Mouse (Mus musculus) hindbrain, embryonic 16.5 days (tissue): ENCODE results near the gene Capn7. TPM values are rescaled to one million over a fixed set of nuclear protein-coding genes. Genes with fewer than 3 reads are reported as not detected.

ENCODE experiments used
- ATAC-seq: fragments of 200-750 bp; cut with Nextera tagmentation; 2 replicates; pipeline ENCODE4 v1.8.0; 2017; ENCODE audit warnings: moderate TSS enrichment, moderate library complexity
- H3K27ac ChIP-seq: fragments of 300-500 bp; sonication (generic); 2 replicates; pipeline ENCODE4 v1.5.1; 2014; ENCODE audit warnings: low read depth, mild to moderate bottlenecking, control low read depth, low read length, moderate library complexity
- H3K27me3 ChIP-seq: fragments of 300-500 bp; sonication (generic); replicated peaks from 2 replicates; pipeline ENCODE4 v1.6.1; 2014; ENCODE audit warnings: low read length; ENCODE audit not compliant: control insufficient read depth, insufficient read depth
- H3K36me3 ChIP-seq: fragments of 300-500 bp; sonication (generic); 2 replicates; pipeline ENCODE4 v1.6.1; 2014; ENCODE audit warnings: mild to moderate bottlenecking, low read length, moderate library complexity, mixed read lengths; ENCODE audit not compliant: control insufficient read depth, insufficient read depth
- H3K4me1 ChIP-seq: fragments of 300-500 bp; sonication (generic); 2 replicates; pipeline ENCODE4 v1.6.1; 2014; ENCODE audit warnings: low read depth, low read length; ENCODE audit not compliant: control insufficient read depth, insufficient read depth
- H3K4me2 ChIP-seq: fragments of 300-500 bp; sonication (generic); 2 replicates; pipeline ENCODE4 v1.6.1; 2014; ENCODE audit warnings: mild to moderate bottlenecking, low read length, control low read depth, moderate library complexity
- H3K4me3 ChIP-seq: fragments of 300-500 bp; sonication (generic); 2 replicates; pipeline ENCODE4 v1.5.1; 2014; ENCODE audit warnings: mild to moderate bottlenecking, low read length, control low read depth, moderate library complexity
- H3K9ac ChIP-seq: fragments of 300-500 bp; sonication (generic); 2 replicates; pipeline ENCODE4 v1.6.1; 2014; ENCODE audit warnings: low read depth, mild to moderate bottlenecking, control low read depth, low read length, moderate library complexity
- H3K9me3 ChIP-seq: fragments of 300-500 bp; sonication (generic); 2 replicates; pipeline ENCODE4 v1.6.1; 2014; ENCODE audit warnings: mild to moderate bottlenecking, low read length, moderate library complexity; ENCODE audit not compliant: control insufficient read depth
- WGBS: fragments of 180-500 bp; shearing (Covaris S2); extraction: QIAGEN DNeasy Blood & Tissue Kit; methylation state at CpG from one replicate; pipeline ENCODE4 v1.1.7; 2014; 5-methylcytosine and 5-hydroxymethylcytosine counted together
- polyA plus RNA-seq: library from polyadenylated mRNA; unstranded; fragments of >200 nt; fragmentation: Nextera tagmentation; extraction: Ambion mirVana; gene quantifications from 2 replicates; pipeline ENCODE4 v1.2.1, GENCODE M21; 2015

Capn7 gene
- polyA plus RNA-seq, 1 experiment from 2014 or later = 76.5 TPM

DNA sequence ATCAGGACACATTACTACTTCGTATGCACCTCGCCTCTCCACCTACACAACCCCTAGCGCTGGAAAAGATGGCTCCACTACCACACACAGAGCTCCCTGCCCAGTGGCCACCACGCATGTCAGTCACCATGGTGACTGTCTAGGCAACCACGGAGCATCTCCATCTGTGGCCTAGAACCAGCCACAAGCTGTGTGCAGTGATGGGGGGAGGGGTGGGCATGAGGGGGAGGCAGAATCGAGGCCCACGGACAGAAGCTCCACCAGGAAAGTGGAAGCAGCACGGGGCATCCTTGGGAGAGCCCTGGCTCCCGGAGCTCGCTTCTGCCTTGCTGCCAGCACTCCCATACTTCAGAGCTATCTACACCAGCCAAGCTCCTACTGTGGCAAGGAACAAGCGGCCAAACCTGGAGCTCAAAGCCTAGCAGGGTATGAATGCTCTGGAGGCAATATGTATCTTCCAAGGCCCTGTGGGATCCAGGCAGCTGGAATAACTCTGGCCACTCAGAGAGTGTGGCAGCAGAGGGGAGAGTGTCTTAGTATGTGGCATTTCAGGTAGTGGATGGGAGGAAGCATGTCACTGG lies 47.1 kb downstream of the Capn7 start:
- no peak for ATAC-seq

DNA sequence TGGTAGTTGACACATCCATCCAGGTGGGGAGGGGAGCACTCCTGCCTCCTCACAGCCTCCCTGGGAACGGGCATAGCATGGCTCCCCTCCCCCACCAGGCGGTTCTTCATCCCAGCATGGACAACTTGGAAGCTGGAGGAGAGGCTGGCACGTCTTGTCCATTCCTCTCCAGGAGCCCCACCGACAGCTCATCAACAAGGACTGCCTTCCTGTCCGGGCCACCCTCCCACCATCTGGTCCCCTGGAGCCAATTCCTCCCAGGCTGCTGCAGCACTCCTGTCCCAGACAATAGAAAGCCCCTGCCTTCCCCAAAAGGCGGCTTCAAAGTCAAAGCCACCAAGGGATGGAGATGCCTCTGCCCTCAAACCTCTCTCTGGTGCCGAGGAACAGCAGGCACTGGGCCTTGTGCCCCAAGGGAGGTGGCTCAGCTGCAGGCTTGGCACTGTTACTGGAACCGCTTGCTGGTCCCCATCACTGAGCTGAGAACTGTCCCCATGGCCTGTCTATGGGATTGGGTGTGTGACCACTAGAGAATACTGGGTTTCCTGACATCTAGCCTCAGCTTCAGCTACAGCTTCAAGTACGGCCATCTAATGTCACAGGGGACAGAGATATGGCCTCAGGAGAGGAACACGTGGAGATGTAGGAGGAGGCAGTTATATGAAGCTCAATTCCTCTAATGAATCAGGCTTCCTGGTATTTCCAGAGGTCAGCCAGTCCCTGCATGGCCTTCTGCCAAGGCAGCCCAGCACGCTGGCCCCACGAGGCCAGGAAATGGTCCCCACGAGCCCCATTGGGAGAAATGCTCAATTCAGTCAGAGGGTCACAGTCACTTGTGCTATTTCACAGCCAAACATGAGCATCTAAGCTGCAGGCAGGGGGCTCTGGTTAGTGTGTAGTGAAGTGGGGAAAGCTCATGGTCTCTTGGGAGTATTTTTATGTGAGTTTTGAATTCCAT lies 48.2 kb downstream of the Capn7 start:
- H3K4me1 ChIP-seq = peaks cover 15% of the 10 kb centered on the region
- H3K27ac ChIP-seq = 0 out of 2 replicates have a peak overlapping the region, but pooled peaks have one; percentile 5
- 0 out of 2 replicates have a peak, but pooled peaks cover 2% of the 10 kb centered on the region for H3K36me3 ChIP-seq
- no peak overlapping the region for H3K4me2 ChIP-seq
- H3K9ac ChIP-seq = no peak overlapping the region
- WGBS = 56% methylated on average over 13 of the region's 13 CpGs
- no peaks in the 10 kb centered on the region for H3K9me3 ChIP-seq
- H3K27me3 ChIP-seq = no peaks in the 10 kb centered on the region
- no peak for ATAC-seq
- no peak overlapping the region for H3K4me3 ChIP-seq

More for the DNA sequence above, 47.1 kb downstream of the Capn7 start:
- H3K27me3 ChIP-seq = no peaks in the 10 kb centered on the region
- H3K9me3 ChIP-seq = no peaks in the 10 kb centered on the region
- 65% methylated on average over 11 of the region's 11 CpGs for WGBS
- H3K4me1 ChIP-seq = peaks cover 14% of the 10 kb centered on the region
- H3K27ac ChIP-seq = no peak overlapping the region
- H3K4me2 ChIP-seq = no peak overlapping the region
- H3K36me3 ChIP-seq = peaks cover 8% of the 10 kb centered on the region; the same call in 1 of the 2 replicates
- no peak overlapping the region for H3K9ac ChIP-seq
- no peak overlapping the region for H3K4me3 ChIP-seq

DNA sequence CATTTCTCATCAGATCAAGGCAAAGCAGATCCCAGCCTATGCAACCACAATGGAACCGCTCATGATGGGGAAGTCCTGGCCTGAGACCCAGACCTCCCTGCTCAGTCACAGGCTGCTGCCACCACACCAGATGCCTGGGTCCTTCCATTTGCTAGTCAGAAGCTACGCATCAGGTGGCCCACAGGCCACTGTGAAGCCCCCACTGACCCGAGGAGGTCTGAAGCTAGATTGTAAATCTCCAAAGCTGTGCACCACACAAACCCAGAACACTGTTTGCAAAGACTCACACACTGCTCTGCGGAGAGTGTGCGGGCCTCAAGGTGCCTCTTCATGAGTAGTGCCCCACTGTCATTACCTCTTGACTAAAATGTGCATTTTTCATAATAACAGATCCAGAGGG lies 49.0 kb downstream of the Capn7 start:
- peaks cover 15% of the 10 kb centered on the region for H3K4me1 ChIP-seq
- ATAC-seq = no peak
- no peak overlapping the region for H3K27ac ChIP-seq
- H3K27me3 ChIP-seq = no peaks in the 10 kb centered on the region
- 0 out of 2 replicates have a peak, but pooled peaks cover 2% of the 10 kb centered on the region for H3K36me3 ChIP-seq
- no peak overlapping the region for H3K4me2 ChIP-seq
- H3K9ac ChIP-seq = no peak overlapping the region
- 94% methylated on average over 5 of the region's 5 CpGs for WGBS
- no peaks in the 10 kb centered on the region for H3K9me3 ChIP-seq
- H3K4me3 ChIP-seq = no peak overlapping the region

DNA sequence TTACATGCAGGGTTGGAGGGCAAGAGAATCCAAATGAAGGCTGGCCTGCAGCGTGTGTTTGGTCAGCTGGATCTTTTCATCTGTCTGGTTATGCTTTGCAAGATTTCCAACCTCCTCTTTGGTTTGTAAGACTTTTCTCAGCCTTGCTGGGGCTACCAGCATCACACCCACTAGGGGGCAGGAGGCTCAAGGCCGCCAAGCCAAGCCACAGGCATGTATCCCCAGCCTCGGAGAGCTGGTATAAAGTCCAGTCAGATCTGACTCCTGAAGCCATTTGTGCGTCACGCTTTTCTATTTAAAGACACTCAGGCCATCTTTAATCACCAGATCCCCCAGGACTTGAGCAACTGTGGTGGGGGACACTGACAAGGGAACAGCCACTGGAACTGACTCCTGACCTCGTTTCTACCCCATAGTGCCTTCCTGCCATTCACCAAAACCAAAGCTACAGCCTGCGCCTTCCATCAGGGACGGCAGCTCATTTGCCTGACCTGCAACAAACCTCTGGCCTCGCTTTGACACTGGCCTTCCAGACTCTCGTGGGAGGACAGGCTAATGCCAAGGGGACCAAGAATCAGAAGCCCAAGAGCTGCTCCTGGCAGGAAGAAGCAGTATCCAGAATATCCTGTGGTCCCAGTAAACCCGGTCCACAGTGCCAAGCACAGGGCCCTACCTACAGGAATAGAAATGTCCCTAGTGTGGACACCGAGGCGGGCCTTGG lies 49.7 kb downstream of the Capn7 start:
- Histone ChIP-seq H3K4me1 (peaks cover 15% of the 10 kb centered on the region), H3K4me2 (no peak overlapping the region), H3K36me3 (0 out of 2 replicates have a peak, but pooled peaks cover 2% of the 10 kb centered on the region), H3K27ac (no peak overlapping the region), H3K9ac (no peak overlapping the region), H3K4me3 (no peak overlapping the region), H3K9me3 (no peaks in the 10 kb centered on the region), H3K27me3 (no peaks in the 10 kb centered on the region)
- ATAC-seq = no peak
- 53% methylated on average over 13 of the region's 13 CpGs for WGBS

DNA sequence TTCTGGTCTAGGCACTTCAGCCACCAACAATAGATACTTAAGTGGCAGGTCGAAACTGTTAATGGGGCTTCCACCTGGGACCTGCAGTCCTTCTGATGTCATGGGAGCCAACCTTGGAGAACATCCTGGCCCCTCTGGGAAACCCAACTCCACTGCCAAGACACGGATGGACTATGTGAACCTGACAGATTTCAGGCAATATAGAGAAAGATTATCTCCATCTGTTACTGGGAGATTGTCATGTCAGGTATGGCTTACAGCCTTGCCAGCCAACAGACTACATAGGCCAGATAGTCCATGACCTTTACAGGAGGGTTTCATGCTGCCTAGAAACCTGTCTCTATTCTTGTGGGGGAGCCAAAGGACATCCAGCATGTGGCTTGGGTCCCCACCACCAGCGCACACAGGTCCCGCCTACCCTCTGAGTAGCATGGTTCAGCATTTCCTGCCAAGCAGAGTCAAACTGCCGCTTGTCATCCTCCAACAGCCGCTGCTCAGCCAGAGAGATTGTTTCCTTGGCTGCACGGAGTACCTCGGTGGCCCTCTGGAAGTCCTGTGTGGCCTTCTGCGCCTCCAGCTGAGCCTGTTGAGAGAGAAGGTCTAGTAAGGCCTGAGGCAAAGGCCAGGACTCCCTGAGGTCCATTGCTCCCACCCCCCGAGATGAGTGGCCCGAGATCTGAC lies 51.0 kb downstream of the Capn7 start:
- ATAC-seq = no peak
- no peaks in the 10 kb centered on the region for H3K27me3 ChIP-seq
- no peak overlapping the region for H3K4me3 ChIP-seq
- peak overlapping the region; percentile 1 for H3K27ac ChIP-seq
- H3K9me3 ChIP-seq = no peaks in the 10 kb centered on the region
- H3K4me1 ChIP-seq = peaks cover 15% of the 10 kb centered on the region
- no peak overlapping the region for H3K4me2 ChIP-seq
- H3K9ac ChIP-seq = no peak overlapping the region
- 0 out of 2 replicates have a peak, but pooled peaks cover 2% of the 10 kb centered on the region for H3K36me3 ChIP-seq
- 64% methylated on average over 11 of the region's 11 CpGs for WGBS

DNA sequence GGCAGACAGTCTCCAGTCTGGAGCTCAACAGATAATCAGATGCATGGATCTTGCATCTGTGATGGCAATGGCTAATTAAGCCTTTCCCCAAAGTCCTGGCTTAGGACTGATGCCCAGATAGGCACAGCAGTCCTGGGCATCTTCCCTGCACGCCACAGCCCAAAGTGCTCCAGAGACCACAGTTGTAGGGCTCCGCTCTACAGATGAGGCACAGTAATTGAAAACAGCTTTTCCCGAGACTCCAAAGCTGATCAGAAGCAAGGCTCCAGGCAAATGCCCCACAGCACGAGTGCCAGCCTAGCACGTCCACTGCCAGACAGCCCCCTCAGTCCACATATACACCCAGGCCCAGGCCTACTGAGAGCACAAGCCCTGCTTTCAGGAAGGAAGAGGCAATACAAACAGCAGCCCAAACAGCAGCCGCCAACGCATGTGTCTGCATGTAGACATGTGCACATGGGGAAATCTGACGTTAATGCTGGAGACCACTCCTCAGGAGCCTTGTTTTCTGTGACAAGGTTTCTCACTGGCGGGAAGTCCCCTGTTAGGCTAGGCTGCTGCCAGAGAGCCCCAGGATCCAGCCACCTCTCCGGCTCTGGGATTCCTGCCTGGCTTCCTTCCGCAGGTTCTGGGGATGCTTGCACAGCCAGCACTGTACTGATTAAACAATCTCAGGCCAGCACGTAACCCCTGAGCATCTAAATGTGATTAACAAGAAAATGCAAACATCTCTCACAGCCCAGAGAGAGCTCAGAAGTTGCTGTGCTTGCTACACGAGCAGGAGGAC lies 51.8 kb downstream of the Capn7 start:
- peak overlapping the region; percentile 52; the same call in 1 of the 2 replicates for H3K27ac ChIP-seq
- no peaks in the 10 kb centered on the region for H3K9me3 ChIP-seq
- H3K27me3 ChIP-seq = no peaks in the 10 kb centered on the region
- no peak overlapping the region for H3K4me3 ChIP-seq
- H3K4me2 ChIP-seq = no peak overlapping the region
- no peak overlapping the region for H3K9ac ChIP-seq
- no peaks in the 10 kb centered on the region for H3K36me3 ChIP-seq
- no peak for ATAC-seq
- H3K4me1 ChIP-seq = peaks cover 19% of the 10 kb centered on the region
- WGBS = 63% methylated on average over 13 of the region's 13 CpGs

DNA sequence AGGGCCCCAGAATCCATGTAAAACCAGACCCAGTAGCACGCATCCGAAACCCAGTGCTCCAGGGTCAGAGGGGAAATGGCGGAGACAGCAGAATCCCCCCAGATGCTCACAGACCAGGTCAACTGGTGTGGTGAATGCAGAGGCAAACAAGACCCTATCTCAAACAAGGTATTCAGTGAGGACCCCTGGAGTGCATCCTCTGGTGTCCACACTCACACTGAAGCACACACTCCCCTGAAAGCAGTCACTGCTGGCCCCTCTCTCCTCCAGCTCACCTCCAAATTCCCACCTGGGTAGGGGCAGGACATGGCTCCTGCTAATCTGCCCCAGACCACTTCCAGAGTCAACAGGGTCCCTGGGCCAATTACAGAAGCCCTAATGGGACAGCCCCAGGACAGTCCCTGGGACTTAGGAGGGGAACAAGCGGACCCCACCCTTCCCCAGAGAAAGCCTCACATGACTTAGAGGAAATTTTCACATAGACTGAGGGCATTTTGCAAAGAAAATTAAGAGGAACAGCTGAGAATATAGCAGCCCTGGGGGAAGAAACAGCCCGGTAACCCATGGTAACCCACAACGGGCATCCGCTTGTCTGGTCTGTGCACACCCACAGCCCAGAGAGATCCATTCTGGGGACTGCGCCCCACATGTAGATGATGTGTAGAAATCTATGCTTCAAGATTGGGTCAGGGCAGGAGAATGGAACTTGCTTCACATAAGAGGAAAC lies 53.1 kb downstream of the Capn7 start:
- no peaks in the 10 kb centered on the region for H3K27me3 ChIP-seq
- H3K9ac ChIP-seq = no peak overlapping the region
- no peak overlapping the region for H3K4me3 ChIP-seq
- no peaks in the 10 kb centered on the region for H3K36me3 ChIP-seq
- peaks cover 16% of the 10 kb centered on the region for H3K4me1 ChIP-seq
- no peak overlapping the region for H3K27ac ChIP-seq
- WGBS = 84% methylated on average over 8 of the region's 8 CpGs
- no peak overlapping the region for H3K4me2 ChIP-seq
- ATAC-seq = no peak
- no peaks in the 10 kb centered on the region for H3K9me3 ChIP-seq

DNA sequence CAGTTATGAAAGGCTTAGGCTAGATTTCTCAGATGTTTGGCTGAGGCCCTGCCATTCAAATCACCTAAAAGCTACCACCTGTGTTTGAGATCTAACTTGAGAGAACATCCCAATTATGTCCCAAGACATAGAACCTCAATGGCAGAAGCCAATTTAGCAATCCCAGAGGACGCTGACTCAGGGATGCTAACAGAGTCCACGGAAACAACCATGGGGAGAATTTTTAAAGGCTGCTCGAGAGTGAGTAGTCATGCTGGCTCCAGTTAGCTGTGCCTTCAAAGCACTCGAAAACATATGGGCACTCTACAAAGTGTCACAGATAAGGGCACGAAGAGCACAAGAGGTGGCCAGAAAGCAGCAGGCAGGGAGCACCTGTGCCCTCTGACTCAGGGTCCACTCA lies 55.9 kb downstream of the Capn7 start:
- Histone ChIP-seq H3K27ac (no peak overlapping the region), H3K9ac (no peak overlapping the region), H3K4me1 (peaks cover 10% of the 10 kb centered on the region), H3K9me3 (no peaks in the 10 kb centered on the region), H3K36me3 (no peaks in the 10 kb centered on the region), H3K4me2 (no peak overlapping the region), H3K27me3 (no peaks in the 10 kb centered on the region), H3K4me3 (no peak overlapping the region)
- WGBS = 78% methylated on average over 5 of the region's 5 CpGs
- no peak for ATAC-seq
